Mouse (Mus musculus) thymus, postnatal 25 days (tissue): ENCODE data around the gene Gramd1a.

Experiments used
- DNase-seq: peaks from one replicate; pipeline ENCODE4 v3.0.0; 2022

The Gramd1a gene

GRCm38 (mm10) chr7:31150566-31151300, 5.0 kb downstream of the Gramd1a start:
- peak; percentile 91 for DNase-seq

GRCm38 (mm10) chr7:31149751-31150565, 5.7 kb downstream of the Gramd1a start:
- peak; percentile 60 for DNase-seq

GRCm38 (mm10) chr7:31149271-31149670, 6.4 kb downstream of the Gramd1a start:
- no peak for DNase-seq

GRCm38 (mm10) chr7:31148756-31149155, 6.9 kb downstream of the Gramd1a start:
- peak; percentile 50 for DNase-seq

GRCm38 (mm10) chr7:31148086-31148485, 7.6 kb downstream of the Gramd1a start:
- DNase-seq = no peak

GRCm38 (mm10) chr7:31145596-31146160, 10.0 kb downstream of the Gramd1a start:
- no peak for DNase-seq

GRCm38 (mm10) chr7:31144886-31145285, 10.8 kb downstream of the Gramd1a start:
- DNase-seq = no peak

- no peak for DNase-seq
Measured at GRCm38 (mm10) chr7:31140941-31141340, 14.8 kb downstream of the Gramd1a start.

- DNase-seq = no peak
Measured at GRCm38 (mm10) chr7:31140302-31140701, 15.4 kb downstream of the Gramd1a start.

- peak; percentile 83 for DNase-seq
Measured at GRCm38 (mm10) chr7:31139765-31140164, 15.9 kb downstream of the Gramd1a start.

GRCm38 (mm10) chr7:31135717-31136116, 20.0 kb downstream of the Gramd1a start:
- DNase-seq = no peak

- DNase-seq = no peak
Measured at GRCm38 (mm10) chr7:31131866-31132265, 23.8 kb downstream of the Gramd1a start.

- DNase-seq = peak; percentile 71
Measured at GRCm38 (mm10) chr7:31130841-31131240, 24.9 kb downstream of the Gramd1a start.

- no peak for DNase-seq
Measured at GRCm38 (mm10) chr7:31130197-31130596, 25.5 kb downstream of the Gramd1a start.

GRCm38 (mm10) chr7:31128157-31128705, 27.5 kb downstream of the Gramd1a start:
- DNase-seq = no peak

- DNase-seq = no peak
Measured at GRCm38 (mm10) chr7:31126851-31127724, 28.6 kb downstream of the Gramd1a start, which contains the start of gene Scn1b. Scn1b (minus strand) TSS chr7:31127003.

- no peak for DNase-seq
Measured at GRCm38 (mm10) chr7:31126211-31126751, 29.4 kb downstream of the Gramd1a start.

- DNase-seq = no peak
Measured at GRCm38 (mm10) chr7:31125116-31125515, 30.6 kb downstream of the Gramd1a start.

GRCm38 (mm10) chr7:31124381-31124780, 31.3 kb downstream of the Gramd1a start:
- no peak for DNase-seq

GRCm38 (mm10) chr7:31123697-31124096, 32.0 kb downstream of the Gramd1a start:
- DNase-seq = no peak

GRCm38 (mm10) chr7:31122641-31123631, 32.8 kb downstream of the Gramd1a start:
- no peak for DNase-seq
